Mouse (Mus musculus): ENCODE measurements around the gene Ddx3x.

Gene Ddx3x

GRCm38 (mm10) chrX:13281329-13282088 lies 739 bp downstream of the Ddx3x start:
- peak; percentile 58 for DNase-seq (ENCODE audit: low read depth, low spot score)

DNA sequence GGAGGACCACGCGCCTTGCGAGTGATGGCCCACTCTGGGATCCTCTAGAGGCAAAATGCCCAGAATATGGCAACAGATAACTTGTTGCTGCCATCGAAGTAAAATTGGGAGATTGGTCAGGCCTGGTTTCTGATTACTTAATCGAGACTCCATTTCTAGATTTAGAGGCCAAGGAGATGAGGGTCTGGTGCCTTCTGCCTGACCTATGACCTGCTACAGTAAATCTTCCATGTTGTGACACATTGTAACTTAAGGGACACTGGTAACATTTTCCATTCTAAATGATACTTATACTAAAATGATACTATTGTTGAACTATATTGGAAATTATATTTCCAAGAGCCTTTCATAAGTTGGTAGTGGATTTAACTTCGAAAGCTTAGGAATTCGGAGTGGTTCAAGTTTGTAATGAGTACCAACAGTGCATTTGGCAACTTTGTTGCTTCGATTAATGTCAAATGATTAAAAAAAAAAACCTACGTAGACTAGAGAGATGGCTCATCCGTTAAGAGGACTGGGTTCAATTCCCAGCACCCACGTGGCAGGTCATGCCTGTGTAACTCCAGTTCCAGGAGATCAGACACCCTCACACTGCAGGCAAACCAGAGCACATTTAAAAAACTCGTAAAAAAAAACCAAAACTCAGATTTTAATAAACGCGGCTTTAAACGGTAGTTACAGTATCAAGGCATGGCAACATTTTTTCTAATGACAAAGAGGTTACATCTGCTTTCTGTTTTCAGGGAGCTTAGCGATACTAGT lies 1.5 kb downstream of the Ddx3x start:
- no peak for DNase-seq (ENCODE audit: low read depth, low spot score)

GRCm38 (mm10) chrX:13285772-13286171 lies 5.0 kb downstream of the Ddx3x start:
- no peak for DNase-seq (ENCODE audit: low read depth, low spot score)

- peak; percentile 10 for DNase-seq (ENCODE audit: low read depth, low spot score)
These were observed 13.9 kb downstream of the Ddx3x start for GRCm38 (mm10) chrX:13294505-13295228.

GRCm38 (mm10) chrX:13295229-13295571 lies 14.4 kb downstream of the Ddx3x start:
- DNase-seq (ENCODE audit: low read depth, low spot score) = no peak

- peak; percentile 56 for DNase-seq (ENCODE audit: low read depth, low spot score)
These were observed 15.5 kb downstream of the Ddx3x start for GRCm38 (mm10) chrX:13296241-13296640.

DNA sequence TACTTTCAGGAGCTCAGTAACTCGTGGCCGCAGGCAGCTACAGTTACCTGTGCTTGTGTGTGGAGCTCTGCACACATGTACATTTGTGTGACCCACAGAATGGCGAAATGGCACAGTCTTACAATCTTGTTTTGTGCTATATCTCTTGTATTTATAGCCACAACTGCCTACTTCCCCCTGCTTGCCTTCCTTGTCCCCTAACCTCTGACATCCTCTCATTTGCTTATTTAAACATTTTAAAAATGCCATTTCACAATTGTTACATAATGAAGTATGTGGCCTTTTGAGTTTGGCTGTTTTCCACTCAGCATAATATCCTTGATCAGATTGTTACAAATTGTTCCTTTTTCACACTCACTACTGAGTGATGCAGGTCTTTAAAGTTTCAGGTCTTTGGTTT lies 25.4 kb downstream of the Ddx3x start:
- DNase-seq (ENCODE audit: low read depth, low spot score) = no peak

- no peak for DNase-seq (ENCODE audit: low read depth, low spot score)
These were observed 30.6 kb downstream of the Ddx3x start for GRCm38 (mm10) chrX:13311396-13311795.

DNA sequence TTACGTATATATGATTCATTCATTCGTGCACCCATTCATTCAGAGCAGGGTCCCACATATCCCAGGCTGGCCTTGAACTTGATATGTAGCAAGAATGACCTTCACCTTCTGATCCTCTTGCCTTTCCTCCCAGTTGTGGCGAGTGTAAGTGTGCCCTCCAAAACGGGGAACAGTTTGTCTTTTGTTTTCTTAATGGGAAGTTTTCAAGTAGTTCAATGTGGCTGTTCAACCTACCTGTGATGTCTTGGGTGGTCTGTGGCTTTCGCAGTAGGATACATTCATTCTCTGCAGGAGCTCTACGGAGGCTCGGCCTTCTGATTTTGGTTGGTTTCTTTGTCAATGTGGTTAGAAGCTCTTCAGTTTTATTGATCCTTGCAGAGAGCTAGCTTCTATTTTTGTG lies 48.8 kb downstream of the Ddx3x start:
- peak; percentile 50 for DNase-seq (ENCODE audit: low read depth, low spot score)

All from ES-CJ7 (cell line).